Mouse (Mus musculus) central nervous system, embryonic 18 days (tissue): ENCODE data around the gene Resp18. TPM values are rescaled to one million over a fixed set of nuclear protein-coding genes. Genes with fewer than 3 reads are reported as not detected.

Experiments
- polyA plus RNA-seq: library from polyadenylated mRNA; depleted of rRNA; stranded (reverse); fragments of >200 nt; gene quantifications from 2 replicates; pipeline ENCODE4 v1.2.3, GENCODE M21; 2012; rRNA removed

Gene Resp18
- 141 and 164 TPM in 2 replicates for polyA plus RNA-seq

GRCm38 (mm10) chr1:75278228-75278627 is at the start of gene Resp18:
Gene Resp18, minus strand, starts transcription at chr1:75278415.

GRCm38 (mm10) chr1:75317241-75318201 is 39.3 kb upstream of the Resp18 start, which contains the start of gene Dnpep:
Gene Dnpep, minus strand, starts transcription at chr1:75317990.

GRCm38 (mm10) chr1:75264091-75264880 is 13.9 kb downstream of the Resp18 start, which contains the start of gene Ptprn:
Gene Ptprn, minus strand, starts transcription at chr1:75264502.

GRCm38 (mm10) chr1:75236117-75237050 is 41.8 kb downstream of the Resp18 start, which contains the start of gene Dnajb2:
Gene Dnajb2, plus strand, starts transcription at chr1:75236406.

GRCm38 (mm10) chr1:75231664-75232152 is 46.5 kb downstream of the Resp18 start, which contains the start of gene A630095N17Rik:
Gene A630095N17Rik, minus strand, starts transcription at chr1:75232102.

Other genes with a start within 250 kb of the Resp18 start
- gene Nhej1, start 153.2 kb downstream of the Resp18 start, polyA plus RNA-seq, result 1.7 and 2.4 TPM in 2 replicates
- gene Slc23a3, start 144.5 kb downstream of the Resp18 start, polyA plus RNA-seq, result 0.03 and 0.05 TPM in 2 replicates
- gene Cnppd1, start 135.7 kb downstream of the Resp18 start, polyA plus RNA-seq, result 45.7 and 51.1 TPM in 2 replicates
- gene Retreg2, start 135.6 kb downstream of the Resp18 start, polyA plus RNA-seq, result 172 and 179 TPM in 2 replicates
- 51.1 and 55.2 TPM in 2 replicates for gene Zfand2b, start 109.8 kb downstream of the Resp18 start, polyA plus RNA-seq
- gene Abcb6, start 98.0 kb downstream of the Resp18 start, polyA plus RNA-seq, result 45.2 and 45.8 TPM in 2 replicates
- gene Ankzf1, start 86.3 kb downstream of the Resp18 start, polyA plus RNA-seq, result 35.3 and 38.8 TPM in 2 replicates
- gene Atg9a, start 86.2 kb downstream of the Resp18 start, polyA plus RNA-seq, result 57.0 and 62.6 TPM in 2 replicates
- gene Glb1l, start 67.6 kb downstream of the Resp18 start, polyA plus RNA-seq, result 35.6 and 40.2 TPM in 2 replicates
- 206 and 218 TPM in 2 replicates for gene Stk16, start 67.6 kb downstream of the Resp18 start, polyA plus RNA-seq
- gene Tuba4a, start 58.5 kb downstream of the Resp18 start, polyA plus RNA-seq, result 15.5 and 16.9 TPM in 2 replicates
- gene A630095N17Rik, start 46.3 kb downstream of the Resp18 start, polyA plus RNA-seq, result not detected in 2 replicates
- gene Dnajb2, start 42.0 kb downstream of the Resp18 start, polyA plus RNA-seq, result 67.4 and 71.2 TPM in 2 replicates
- gene Ptprn, start 13.9 kb downstream of the Resp18 start, polyA plus RNA-seq, result 68.1 and 69.4 TPM in 2 replicates
- 151 and 153 TPM in 2 replicates for gene Dnpep, start 39.6 kb upstream of the Resp18 start, polyA plus RNA-seq
- 1.0 and 9.6 TPM in 2 replicates for gene Des, start 81.9 kb upstream of the Resp18 start, polyA plus RNA-seq
- 69.0 and 70.9 TPM in 2 replicates for gene Speg, start 96.9 kb upstream of the Resp18 start, polyA plus RNA-seq
- 103 and 111 TPM in 2 replicates for gene Gmppa, start 157.5 kb upstream of the Resp18 start, polyA plus RNA-seq
- 15.3 and 15.9 TPM in 2 replicates for gene Asic4, start 172.0 kb upstream of the Resp18 start, polyA plus RNA-seq
- 61.1 and 64.1 TPM in 2 replicates for gene Chpf, start 200.9 kb upstream of the Resp18 start, polyA plus RNA-seq
- gene Tmem198, start 201.1 kb upstream of the Resp18 start, polyA plus RNA-seq, result 39.7 and 43.7 TPM in 2 replicates
- 39.6 and 49.3 TPM in 2 replicates for gene Obsl1, start 228.0 kb upstream of the Resp18 start, polyA plus RNA-seq
- 81.7 and 92.2 TPM in 2 replicates for gene Inha, start 228.7 kb upstream of the Resp18 start, polyA plus RNA-seq
- gene Stk11ip, start 243.1 kb upstream of the Resp18 start, polyA plus RNA-seq, result 31.8 and 33.5 TPM in 2 replicates